Mouse (Mus musculus): ENCODE results near the gene Arhgdib.

Gene Arhgdib

GRCm38 (mm10) chr6:136941051-136942021, at the start of gene Arhgdib:
Gene Arhgdib, minus strand, starts transcription at chr6:136941899.
- in situ Hi-C loops (cut with MboI; ENCODE audit: unreplicated experiment in 2 of 2): loop anchor here (25.0 kb wide), 3 partner anchors 479 to 2004 kb away; no protein-coding TSS in a partner anchor

- in situ Hi-C loops (cut with MboI; ENCODE audit: unreplicated experiment in 2 of 2): loop anchor here (25.0 kb wide), 4 partner anchors 747 to 1903 kb away; partner anchors contain the start of gene Strap (in 1 of the 2)
Measured at GRCm38 (mm10) chr6:136990557-136990956, 48.9 kb upstream of the Arhgdib start.

- in situ Hi-C loops (cut with MboI; ENCODE audit: unreplicated experiment in 2 of 2): loop anchor here (10.0 to 25.0 kb wide), 8 partner anchors 245 to 1903 kb away; partner anchors contain the start of gene Strap (in 1 of the 2)
Measured at GRCm38 (mm10) chr6:136989824-136990497, 48.3 kb upstream of the Arhgdib start.

GRCm38 (mm10) chr6:136988536-136989060, 46.9 kb upstream of the Arhgdib start:
- in situ Hi-C loops (cut with MboI; ENCODE audit: unreplicated experiment in 2 of 2): loop anchor here (10.0 to 25.0 kb wide), 8 partner anchors 244 to 1901 kb away; partner anchors contain the start of gene Strap (in 1 of the 2)

GRCm38 (mm10) chr6:136986718-136987117, 45.0 kb upstream of the Arhgdib start:
- in situ Hi-C loops (cut with MboI; ENCODE audit: unreplicated experiment in 2 of 2): loop anchor here (10.0 to 25.0 kb wide), 8 partner anchors 242 to 1899 kb away; partner anchors contain the start of gene Strap (in 1 of the 2)

- in situ Hi-C loops (cut with MboI; ENCODE audit: unreplicated experiment in 2 of 2): loop anchor here (10.0 to 25.0 kb wide), 8 partner anchors 241 to 1899 kb away; partner anchors contain the start of gene Strap (in 1 of the 2)
Measured at GRCm38 (mm10) chr6:136986019-136986418, 44.3 kb upstream of the Arhgdib start.

- in situ Hi-C loops (cut with MboI; ENCODE audit: unreplicated experiment in 2 of 2): loop anchor here (10.0 to 25.0 kb wide), 8 partner anchors 238 to 1896 kb away; partner anchors contain the start of gene Strap (in 1 of the 2)
Measured at GRCm38 (mm10) chr6:136983201-136983600, 41.5 kb upstream of the Arhgdib start.

- in situ Hi-C loops (cut with MboI; ENCODE audit: unreplicated experiment in 2 of 2): loop anchor here (10.0 to 25.0 kb wide), 8 partner anchors 238 to 1895 kb away; partner anchors contain the start of gene Strap (in 1 of the 2)
Measured at GRCm38 (mm10) chr6:136982581-136982980, 40.9 kb upstream of the Arhgdib start.

GRCm38 (mm10) chr6:136980331-136980746, 38.6 kb upstream of the Arhgdib start:
- in situ Hi-C loops (cut with MboI; ENCODE audit: unreplicated experiment in 2 of 2): loop anchor here (10.0 to 25.0 kb wide), 8 partner anchors 236 to 1893 kb away; partner anchors contain the start of gene Strap (in 1 of the 2)

- in situ Hi-C loops (cut with MboI; ENCODE audit: unreplicated experiment in 2 of 2): loop anchor here (10.0 to 25.0 kb wide), 8 partner anchors 235 to 1892 kb away; partner anchors contain the start of gene Strap (in 1 of the 2)
Measured at GRCm38 (mm10) chr6:136979274-136980082, 37.8 kb upstream of the Arhgdib start.

GRCm38 (mm10) chr6:136968877-136969276, 27.2 kb upstream of the Arhgdib start:
- in situ Hi-C loops (cut with MboI; ENCODE audit: unreplicated experiment in 2 of 2): loop anchor here (5.0 to 10.0 kb wide), 3 partner anchors 37 to 107 kb away; no protein-coding TSS in a partner anchor

- in situ Hi-C loops (cut with MboI; ENCODE audit: unreplicated experiment in 2 of 2): loop anchor here (5.0 to 10.0 kb wide), 3 partner anchors 35 to 105 kb away; no protein-coding TSS in a partner anchor
Measured at GRCm38 (mm10) chr6:136967466-136967865, 25.8 kb upstream of the Arhgdib start.

- in situ Hi-C loops (cut with MboI; ENCODE audit: unreplicated experiment in 2 of 2): loop anchor here (5.0 to 10.0 kb wide), 3 partner anchors 34 to 104 kb away; no protein-coding TSS in a partner anchor
Measured at GRCm38 (mm10) chr6:136965912-136966311, 24.2 kb upstream of the Arhgdib start.

- in situ Hi-C loops (cut with MboI; ENCODE audit: unreplicated experiment in 2 of 2): loop anchor here (5.0 to 10.0 kb wide), 3 partner anchors 33 to 103 kb away; no protein-coding TSS in a partner anchor
Measured at GRCm38 (mm10) chr6:136964609-136965510, 23.2 kb upstream of the Arhgdib start.

GRCm38 (mm10) chr6:136962957-136963356, 21.3 kb upstream of the Arhgdib start:
- in situ Hi-C loops (cut with MboI; ENCODE audit: unreplicated experiment in 2 of 2): loop anchor here in 1 of 2 experiments (10.0 kb wide), 1 partner anchor 48 kb away; no protein-coding TSS in a partner anchor

GRCm38 (mm10) chr6:136959131-136959530, 17.4 kb upstream of the Arhgdib start:
- in situ Hi-C loops (cut with MboI; ENCODE audit: unreplicated experiment in 2 of 2): no loop called here

- in situ Hi-C loops (cut with MboI; ENCODE audit: unreplicated experiment in 2 of 2): no loop called here
Measured at GRCm38 (mm10) chr6:136957062-136957461, 15.4 kb upstream of the Arhgdib start.

GRCm38 (mm10) chr6:136955240-136955639, 13.5 kb upstream of the Arhgdib start:
- in situ Hi-C loops (cut with MboI; ENCODE audit: unreplicated experiment in 2 of 2): no loop called here

Measured in v-Abl transformed pro-B cells (cell line).